Mouse (Mus musculus) hindbrain, embryonic 14.5 days (tissue): ENCODE measurements around the gene Ltbp2. TPM values are rescaled to one million over a fixed set of nuclear protein-coding genes. Genes with fewer than 3 reads are reported as not detected.
A peak's percentile ranks its signal among the peaks of the same experiment; 100 is the strongest.

Source experiments
- ATAC-seq: fragments of 200-750 bp; cut with Nextera tagmentation; 2 replicates; pipeline ENCODE4 v1.8.0; 2017; ENCODE audit warnings: moderate number of reproducible peaks, mild to moderate bottlenecking, moderate TSS enrichment, moderate library complexity; ENCODE audit not compliant: low FRiP score
- DNase-seq: peaks from one replicate; pipeline ENCODE4 v3.0.0-alpha.2; 2015; ENCODE audit warnings: low spot score
- H3K27ac ChIP-seq: fragments of 300-500 bp; sonication (generic); 2 replicates; pipeline ENCODE4 v1.5.1; 2014; ENCODE audit warnings: mild to moderate bottlenecking, moderate library complexity
- H3K27me3 ChIP-seq: fragments of 300-500 bp; sonication (generic); 2 replicates; pipeline ENCODE4 v1.6.1; 2014; ENCODE audit warnings: mild to moderate bottlenecking, low read length, mixed read lengths; ENCODE audit not compliant: control insufficient read depth, insufficient read depth
- H3K36me3 ChIP-seq: fragments of 300-500 bp; sonication (generic); replicated peaks from 2 replicates; pipeline ENCODE4 v1.6.1; 2014; ENCODE audit not compliant: control insufficient read depth, insufficient read depth
- H3K4me1 ChIP-seq: fragments of 300-500 bp; sonication (generic); replicated peaks from 2 replicates; pipeline ENCODE4 v1.6.1; 2014; ENCODE audit warnings: antibody characterized with exemption, low read length, mixed read lengths; ENCODE audit not compliant: control insufficient read depth, insufficient read depth
- H3K4me2 ChIP-seq: fragments of 300-500 bp; sonication (generic); replicated peaks from 2 replicates; pipeline ENCODE4 v1.6.1; 2014; ENCODE audit warnings: mild to moderate bottlenecking, moderate library complexity
- H3K4me3 ChIP-seq: fragments of 300-500 bp; sonication (generic); replicated peaks from 2 replicates; pipeline ENCODE4 v1.5.1; 2014; ENCODE audit warnings: mild to moderate bottlenecking, low read length
- H3K9ac ChIP-seq: fragments of 300-500 bp; sonication (generic); 2 replicates; pipeline ENCODE4 v1.6.1; 2014
- H3K9me3 ChIP-seq: fragments of 300-500 bp; sonication (generic); 2 replicates; pipeline ENCODE4 v1.6.1; 2016; ENCODE audit warnings: low read length; ENCODE audit not compliant: control insufficient read depth
- WGBS: fragments of 180-500 bp; shearing (Covaris S2); extraction: QIAGEN DNeasy Blood & Tissue Kit; methylation state at CpG from one replicate; pipeline ENCODE4 v1.1.7; 2014; 5-methylcytosine and 5-hydroxymethylcytosine counted together
- polyA plus RNA-seq: library from polyadenylated mRNA; unstranded; fragments of >200 nt; fragmentation: Nextera tagmentation; extraction: Ambion mirVana; gene quantifications from 2 replicates; pipeline ENCODE4 v1.2.1, GENCODE M21; 2014

The Ltbp2 gene
- polyA plus RNA-seq, 1 experiment from 2014 or later = 0.07 TPM

DNA sequence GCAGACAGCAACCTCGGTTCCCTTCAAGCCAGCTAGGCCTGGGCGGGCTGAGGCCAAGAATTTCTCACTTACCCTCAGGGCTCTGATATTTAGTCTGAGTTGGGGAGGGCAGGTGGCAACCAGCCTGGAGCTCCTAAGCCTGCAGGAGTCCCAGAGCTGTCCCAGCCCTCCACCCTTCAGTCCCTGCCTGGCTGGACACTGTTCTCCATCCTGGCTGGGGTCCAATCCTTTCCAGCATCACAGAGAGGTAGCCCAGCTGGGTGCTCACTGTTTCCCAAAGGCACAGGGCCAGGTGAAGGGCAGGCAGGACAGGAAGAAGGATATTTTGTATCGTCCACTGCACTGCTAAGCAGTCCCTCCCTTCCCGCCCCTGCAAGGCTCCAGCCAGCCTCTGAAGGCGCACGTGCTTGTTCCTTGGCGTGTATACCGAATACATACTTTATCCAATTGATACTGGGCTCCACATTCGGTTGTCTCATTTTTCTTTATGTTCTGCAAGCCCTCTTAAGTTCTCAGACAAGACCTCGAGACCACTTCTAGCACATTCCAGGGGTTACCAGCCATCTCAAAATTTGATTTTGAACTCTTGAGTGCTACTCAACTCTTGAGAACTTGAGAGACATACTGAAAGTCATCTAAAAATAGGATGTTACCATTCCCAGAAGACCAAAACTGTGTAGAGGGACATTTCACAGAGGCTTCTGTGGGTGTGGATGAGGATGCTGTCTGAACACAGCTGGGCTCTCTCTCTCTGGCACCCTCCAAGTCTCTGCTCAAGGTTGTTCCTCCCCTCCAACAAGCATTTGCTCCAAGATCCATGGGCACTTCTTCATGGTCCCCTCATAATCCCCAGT, 31.5 kb upstream of the Ltbp2 start:
- Histone ChIP-seq H3K36me3 (no peaks in the 10 kb centered on the region), H3K27me3 (no peaks in the 10 kb centered on the region), H3K4me3 (no peak overlapping the region), H3K27ac (peak overlapping the region; percentile 10), H3K9ac (no peak overlapping the region), H3K4me2 (no peak overlapping the region), H3K4me1 (peaks cover 11% of the 10 kb centered on the region), H3K9me3 (no peaks in the 10 kb centered on the region)
- 51% methylated on average over 10 of the region's 10 CpGs for WGBS
- ATAC-seq (peak; percentile 79), DNase-seq (no peak)

DNA sequence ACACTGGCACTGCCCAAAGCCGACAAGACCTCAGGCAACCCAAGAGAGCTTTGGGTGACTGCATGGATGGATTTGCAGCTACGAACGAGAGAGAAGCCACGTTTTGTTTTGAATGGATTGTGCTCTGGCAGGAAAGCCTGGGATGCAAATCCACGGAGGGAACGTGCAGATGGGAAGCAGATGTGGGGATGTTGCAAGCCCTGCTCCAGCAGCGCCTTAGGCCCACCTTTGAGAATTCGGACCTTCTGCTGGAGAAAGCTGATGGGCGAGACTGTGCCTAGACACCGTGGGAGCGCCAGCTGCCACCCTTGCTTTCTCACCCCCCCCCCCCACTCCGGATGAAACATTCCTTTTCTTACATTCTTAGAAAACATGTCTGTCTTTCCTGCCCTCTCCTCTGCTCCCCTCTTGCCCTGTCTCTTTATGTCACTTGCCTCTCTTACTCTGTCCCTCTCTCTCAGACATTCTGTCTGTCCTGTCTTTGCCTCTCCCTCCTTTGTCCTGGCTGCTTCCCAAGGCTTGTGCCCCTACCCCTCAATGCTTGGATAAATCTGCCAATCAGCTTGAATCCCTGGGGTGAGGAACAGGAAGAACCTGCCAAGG, 30.8 kb upstream of the Ltbp2 start:
- Histone ChIP-seq H3K27me3 (no peaks in the 10 kb centered on the region), H3K9me3 (no peaks in the 10 kb centered on the region), H3K4me1 (peaks cover 11% of the 10 kb centered on the region), H3K4me3 (no peak overlapping the region), H3K27ac (peak overlapping the region; percentile 10), H3K36me3 (no peaks in the 10 kb centered on the region), H3K4me2 (no peak overlapping the region), H3K9ac (no peak overlapping the region)
- ATAC-seq (0 out of 2 replicates have a peak, but pooled peaks have one; percentile 24), DNase-seq (peak; percentile 42)
- WGBS = 50% methylated on average over 12 of the region's 12 CpGs

DNA sequence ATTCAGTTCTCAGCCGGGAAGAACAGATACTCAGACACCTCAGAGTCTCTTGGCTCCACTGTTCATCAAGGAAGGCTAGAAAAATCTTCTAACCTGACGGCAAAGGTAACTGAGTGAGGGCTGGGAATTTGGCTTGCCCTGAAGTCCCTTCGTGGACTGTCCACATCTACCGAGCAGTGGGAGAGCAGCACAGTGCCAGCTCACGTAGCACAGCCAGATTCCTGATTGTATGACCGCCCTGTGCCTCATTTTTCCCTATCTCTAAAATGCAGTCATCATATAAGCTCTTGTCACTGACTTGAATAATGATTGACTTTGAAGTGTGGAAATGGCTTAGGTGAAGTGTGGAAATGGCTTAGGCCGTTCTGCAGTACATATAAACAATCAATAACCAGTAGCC, 28.1 kb upstream of the Ltbp2 start:
- Histone ChIP-seq H3K36me3 (no peaks in the 10 kb centered on the region), H3K4me1 (peaks cover 11% of the 10 kb centered on the region), H3K27ac (no peak overlapping the region), H3K4me3 (no peak overlapping the region), H3K9me3 (no peaks in the 10 kb centered on the region), H3K27me3 (no peaks in the 10 kb centered on the region), H3K4me2 (no peak overlapping the region), H3K9ac (no peak overlapping the region)
- WGBS = 76% methylated on average over 7 of the region's 7 CpGs
- no peak for DNase-seq
- no peak for ATAC-seq

DNA sequence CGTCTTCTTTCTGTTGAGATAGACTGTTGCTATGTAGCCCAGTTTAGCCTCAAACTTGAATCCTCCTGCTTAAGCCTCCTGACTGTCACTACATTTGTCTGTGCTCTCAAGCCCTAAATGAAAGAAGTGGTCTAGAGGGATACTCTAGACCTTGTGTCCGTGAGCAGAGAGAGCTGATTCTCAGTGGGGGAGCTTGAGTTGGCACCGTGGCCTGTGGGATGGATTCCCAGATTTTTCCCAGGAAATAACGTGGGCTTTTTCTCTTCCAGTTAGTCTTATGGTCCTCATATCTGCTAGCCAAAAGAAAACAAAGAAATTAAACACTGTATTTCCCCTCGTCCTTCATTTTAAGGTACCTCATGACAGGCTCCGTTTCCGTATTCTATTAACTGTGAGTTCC, 24.0 kb upstream of the Ltbp2 start:
- Histone ChIP-seq H3K9ac (no peak overlapping the region), H3K27ac (no peak overlapping the region), H3K27me3 (no peaks in the 10 kb centered on the region), H3K4me3 (no peak overlapping the region), H3K4me2 (no peak overlapping the region), H3K36me3 (no peaks in the 10 kb centered on the region), H3K4me1 (no peaks in the 10 kb centered on the region), H3K9me3 (no peaks in the 10 kb centered on the region)
- 80% methylated on average over 7 of the region's 7 CpGs for WGBS
- DNase-seq (no peak), ATAC-seq (no peak)

DNA sequence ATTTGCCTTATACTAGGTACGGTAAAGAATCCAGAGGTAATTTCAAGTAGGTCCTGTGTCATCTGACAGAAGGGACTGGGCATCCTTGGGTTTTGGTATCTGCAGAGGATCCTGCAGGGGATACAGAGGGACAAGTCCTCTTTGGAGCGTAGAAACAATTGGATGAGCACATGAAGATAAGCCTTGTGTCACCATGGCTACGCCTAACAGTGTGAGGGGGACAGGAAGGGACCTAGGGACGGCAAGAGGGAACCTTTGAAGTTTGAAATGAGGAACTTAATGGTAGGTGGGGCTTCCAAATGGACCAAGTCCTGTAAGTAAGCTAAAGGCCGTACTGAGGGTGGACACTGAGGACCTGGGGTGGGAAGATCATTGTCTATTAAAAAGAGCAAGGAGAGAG, 21.0 kb upstream of the Ltbp2 start:
- no peak overlapping the region for H3K27ac ChIP-seq
- no peak overlapping the region for H3K9ac ChIP-seq
- no peaks in the 10 kb centered on the region for H3K9me3 ChIP-seq
- no peaks in the 10 kb centered on the region for H3K36me3 ChIP-seq
- H3K4me3 ChIP-seq = no peak overlapping the region
- ATAC-seq = no peak
- no peak overlapping the region for H3K4me2 ChIP-seq
- WGBS = 84% methylated on average over 5 of the region's 5 CpGs
- no peak for DNase-seq
- H3K27me3 ChIP-seq = no peaks in the 10 kb centered on the region
- H3K4me1 ChIP-seq = no peaks in the 10 kb centered on the region

DNA sequence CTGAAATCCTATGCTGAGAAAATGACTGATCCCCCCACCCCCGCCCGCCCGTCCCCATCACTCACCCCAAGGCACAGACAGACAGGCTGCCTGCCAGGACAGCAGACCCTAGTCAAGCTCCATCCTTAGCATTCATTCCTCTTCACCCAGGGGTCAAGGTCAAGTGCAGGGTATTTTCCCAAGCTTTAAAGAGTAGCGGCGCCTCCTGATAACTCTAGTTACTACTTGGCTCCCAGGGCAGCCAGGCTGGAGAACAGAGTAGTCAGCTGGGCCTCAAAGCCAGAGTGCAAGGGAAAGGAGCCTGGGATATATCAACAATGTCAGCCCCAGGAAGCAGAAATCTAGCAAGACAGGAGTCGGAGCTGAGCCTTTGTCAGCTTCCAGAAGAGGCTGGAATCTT, 19.9 kb upstream of the Ltbp2 start:
- H3K4me2 ChIP-seq = no peak overlapping the region
- no peaks in the 10 kb centered on the region for H3K4me1 ChIP-seq
- no peak overlapping the region for H3K27ac ChIP-seq
- DNase-seq (no peak), ATAC-seq (no peak)
- WGBS = 87% methylated on average over 6 of the region's 6 CpGs
- no peak overlapping the region for H3K9ac ChIP-seq
- H3K36me3 ChIP-seq = no peaks in the 10 kb centered on the region
- H3K9me3 ChIP-seq = no peaks in the 10 kb centered on the region
- no peaks in the 10 kb centered on the region for H3K27me3 ChIP-seq
- H3K4me3 ChIP-seq = no peak overlapping the region

DNA sequence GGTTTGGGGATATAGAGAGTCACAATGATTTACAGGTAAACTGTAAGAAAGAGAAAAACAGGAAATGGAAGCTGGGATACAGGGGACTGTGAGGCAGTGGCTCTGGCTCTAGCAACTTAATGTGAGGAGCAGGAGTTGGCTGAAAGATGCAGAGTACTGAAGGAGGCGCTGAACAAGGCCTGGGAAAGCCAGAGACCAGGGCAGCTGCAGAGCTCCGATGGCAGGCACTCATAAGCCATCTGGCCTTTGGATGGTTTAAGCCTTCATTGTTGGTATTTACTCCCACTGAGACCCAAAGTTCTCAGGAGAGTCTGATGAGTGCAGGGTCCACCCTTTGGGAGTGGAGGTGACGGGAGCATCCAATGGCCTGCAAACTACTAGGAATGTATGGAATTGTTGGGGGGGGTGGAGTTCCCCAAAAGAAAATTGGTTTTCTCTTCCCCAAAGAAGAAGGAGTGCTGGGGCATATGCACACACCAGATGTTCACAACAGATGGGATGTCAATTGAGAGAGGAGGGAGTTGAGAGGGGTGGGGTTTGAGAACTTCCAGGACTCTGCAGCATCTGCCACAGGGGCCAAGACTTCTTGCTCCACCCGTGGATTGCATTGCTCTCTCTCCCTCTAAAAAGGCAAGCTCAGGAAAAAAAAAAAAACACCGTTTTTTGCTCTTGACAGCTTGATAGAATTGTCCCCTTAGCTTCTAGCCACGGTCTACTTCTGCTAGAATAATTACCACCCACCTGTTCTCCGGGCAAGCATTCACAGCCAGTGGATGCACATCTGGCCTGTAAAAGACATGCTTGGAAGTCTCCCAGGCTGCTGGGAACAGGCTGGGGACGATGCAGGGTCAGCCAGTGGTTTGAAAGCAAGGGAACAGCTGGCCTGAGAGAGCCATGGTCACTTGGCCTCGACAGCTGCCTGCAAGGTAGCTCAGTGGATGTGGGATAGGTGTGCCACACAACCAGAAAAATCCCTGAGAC, 17.6 kb upstream of the Ltbp2 start:
- WGBS = 51% methylated on average over 9 of the region's 9 CpGs

DNA sequence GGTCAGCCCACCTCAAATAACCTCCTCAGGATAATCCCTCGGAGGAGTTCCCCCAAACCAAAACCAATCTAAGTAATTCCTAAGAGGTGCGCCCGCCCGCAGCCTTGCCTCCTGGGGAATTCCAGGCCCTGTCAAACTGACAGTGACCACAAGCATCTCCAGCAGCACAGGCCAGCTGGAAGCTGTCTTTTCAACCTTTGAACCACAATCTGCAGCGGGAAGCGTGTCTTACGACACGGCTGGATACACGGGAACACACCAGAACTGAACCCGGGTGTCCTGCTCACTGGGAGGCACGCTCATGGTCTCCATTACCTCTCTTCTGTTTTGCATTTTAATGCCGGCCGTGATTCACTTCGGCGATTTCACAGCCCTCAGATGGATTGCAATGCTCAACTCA, 14.0 kb upstream of the Ltbp2 start:
- Histone ChIP-seq H3K4me1 (no peaks in the 10 kb centered on the region), H3K36me3 (no peaks in the 10 kb centered on the region), H3K9me3 (no peaks in the 10 kb centered on the region), H3K9ac (no peak overlapping the region), H3K4me2 (no peak overlapping the region), H3K27me3 (no peaks in the 10 kb centered on the region), H3K27ac (no peak overlapping the region), H3K4me3 (no peak overlapping the region)
- WGBS = 68% methylated on average over 15 of the region's 15 CpGs
- DNase-seq (no peak), ATAC-seq (no peak)

More for the DNA sequence above, 17.6 kb upstream of the Ltbp2 start:
- no peaks in the 10 kb centered on the region for H3K9me3 ChIP-seq
- no peaks in the 10 kb centered on the region for H3K27me3 ChIP-seq
- H3K4me3 ChIP-seq = no peak overlapping the region
- no peak overlapping the region for H3K4me2 ChIP-seq
- no peaks in the 10 kb centered on the region for H3K4me1 ChIP-seq
- no peak for DNase-seq
- no peaks in the 10 kb centered on the region for H3K36me3 ChIP-seq
- no peak overlapping the region for H3K9ac ChIP-seq
- ATAC-seq = no peak
- H3K27ac ChIP-seq = no peak overlapping the region
